12 mouse cellular contexts compared by ENCODE assay signal in genomic region chr9:78547742-78548141, GRCm38 (mm10). TPM values are rescaled to one million over a fixed set of nuclear protein-coding genes. Genes with fewer than 3 reads are reported as not detected.
DNase-seq lines count a peak whose midpoint lies in the region; ATAC-seq and TF ChIP-seq lines count a peak whose summit lies in the region.
"Had no signal": no experiment of that assay in that cellular context is flagged by ENCODE, and none has a peak within 500 bp of the region (broad histone marks: within the 10 kb centered on the region; RNA-seq: fewer than 3 reads in every experiment).

No protein-coding gene starts in this region.

- no peak overlapping the region for H3K4me3 ChIP-seq in intestine, postnatal 0 days (ENCODE audit: low read depth, low read length)
- H3K4me3 ChIP-seq in intestine, embryonic 16.5 days (ENCODE audit: low read length) = no peak overlapping the region
- no peak overlapping the region for H3K4me3 ChIP-seq in midbrain, embryonic 13.5 days (replicated peaks)
- H3K4me3 ChIP-seq: limb, embryonic 12.5 days; myocyte had no signal

- no peak for ATAC-seq in intestine, postnatal 0 days
- ATAC-seq in intestine, embryonic 16.5 days = no peak
- peak; percentile 87 for ATAC-seq in granulocyte monocyte progenitor cell, adult 5-6 weeks (replicated peaks; ENCODE audit: poor library complexity, severe bottlenecking)
- no peak for ATAC-seq in midbrain, embryonic 13.5 days

- no peak overlapping the region for H3K27ac ChIP-seq in intestine, postnatal 0 days (ENCODE audit: low read depth, low read length)
- H3K27ac ChIP-seq in intestine, embryonic 16.5 days (ENCODE audit: low read length) = no peak overlapping the region
- H3K27ac ChIP-seq in midbrain, embryonic 13.5 days = no peak overlapping the region
- H3K27ac ChIP-seq: limb, embryonic 12.5 days; macrophage had no signal

- no peaks in the 10 kb centered on the region for H3K9me3 ChIP-seq in intestine, postnatal 0 days (ENCODE audit: control insufficient read depth)
- H3K9me3 ChIP-seq in intestine, embryonic 16.5 days (ENCODE audit: control insufficient read depth, low read length) = no peaks in the 10 kb centered on the region
- H3K9me3 ChIP-seq in midbrain, embryonic 13.5 days = no peaks in the 10 kb centered on the region
- H3K9me3 ChIP-seq: limb, embryonic 12.5 days had no signal

- no peaks in the 10 kb centered on the region for H3K4me1 ChIP-seq in intestine, postnatal 0 days (replicated peaks; ENCODE audit: control insufficient read depth, insufficient read depth, low read length)
- no peaks in the 10 kb centered on the region for H3K4me1 ChIP-seq in intestine, embryonic 16.5 days (ENCODE audit: control insufficient read depth, insufficient read depth, low read length)
- no peaks in the 10 kb centered on the region for H3K4me1 ChIP-seq in midbrain, embryonic 13.5 days (replicated peaks)
- H3K4me1 ChIP-seq: limb, embryonic 12.5 days had no signal

- no peak overlapping the region for H3K4me2 ChIP-seq in intestine, postnatal 0 days (replicated peaks; ENCODE audit: low read depth)
- H3K4me2 ChIP-seq in intestine, embryonic 16.5 days (ENCODE audit: low read depth, low read length) = no peak overlapping the region
- H3K4me2 ChIP-seq in midbrain, embryonic 13.5 days (replicated peaks) = no peak overlapping the region
- H3K4me2 ChIP-seq: limb, embryonic 12.5 days had no signal

- peaks cover 46% of the 10 kb centered on the region for H3K36me3 ChIP-seq in intestine, postnatal 0 days (ENCODE audit: control insufficient read depth, insufficient read depth)
- H3K36me3 ChIP-seq in intestine, embryonic 16.5 days (ENCODE audit: control insufficient read depth, insufficient read depth, low read length) = peaks cover 5% of the 10 kb centered on the region; the same call in 1 of the 2 replicates
- H3K36me3 ChIP-seq in midbrain, embryonic 13.5 days = peaks cover 32% of the 10 kb centered on the region

- DNase-seq in 416B (ENCODE audit: low read depth) = peak; percentile 72
- peak; percentile 55 for DNase-seq in ES-CJ7 (ENCODE audit: low read depth, low spot score)
- DNase-seq in retina, embryonic 14.5 days (ENCODE audit: low spot score) = no peak
- DNase-seq in left cerebral cortex, adult 9 months (ENCODE audit: low spot score in 2 of 2) = no peak
- DNase-seq: kidney, adult 18-20 months had no signal

- no peaks in the 10 kb centered on the region for H3K27me3 ChIP-seq in intestine, postnatal 0 days (replicated peaks; ENCODE audit: control insufficient read depth, insufficient read depth, low read length)
- no peaks in the 10 kb centered on the region for H3K27me3 ChIP-seq in intestine, embryonic 16.5 days (replicated peaks; ENCODE audit: control insufficient read depth, insufficient read depth, low read length)
- H3K27me3 ChIP-seq in midbrain, embryonic 13.5 days = no peaks in the 10 kb centered on the region
- H3K27me3 ChIP-seq: limb, embryonic 12.5 days had no signal

- no peak overlapping the region for H3K9ac ChIP-seq in intestine, postnatal 0 days (ENCODE audit: low read depth, low read length)
- H3K9ac ChIP-seq in intestine, embryonic 16.5 days (ENCODE audit: low read depth, low read length) = no peak overlapping the region
- H3K9ac ChIP-seq in midbrain, embryonic 13.5 days (replicated peaks) = no peak overlapping the region
- H3K9ac ChIP-seq: limb, embryonic 12.5 days had no signal

- WGBS in intestine, postnatal 0 days = 87% methylated on average over 12 of the region's 12 CpGs
- WGBS in intestine, embryonic 16.5 days = 86% methylated on average over 12 of the region's 12 CpGs
- 86% methylated on average over 12 of the region's 12 CpGs for WGBS in midbrain, embryonic 13.5 days

- TF ChIP-seq CTCF in intestine, postnatal 0 days (IDR thresholded peaks at IDR 0.05; ENCODE audit: low read depth) = peak; percentile 71

RNA-seq across cellular contexts. Expression of gene Slc17a5, which starts 40.1 kb away (rescaled TPM):
- polyA plus RNA-seq in intestine, postnatal 0 days (2015; fragmentation: Nextera tagmentation; extraction: Ambion mirVana) = 250 and 313 TPM in 2 replicates
- 91.1 and 136 TPM in 2 replicates for polyA plus RNA-seq in intestine, embryonic 16.5 days (2015; fragmentation: Nextera tagmentation; extraction: Ambion mirVana)
- total RNA-seq in granulocyte monocyte progenitor cell, adult 5-6 weeks (2014; fragmentation: Nextera tagmentation) = 5.5 and 11.3 TPM in 2 replicates
- 8.9 and 11.5 TPM in 2 replicates for total RNA-seq in granulocyte monocyte progenitor cell, adult 5-6 weeks (2017)
- 16.3 and 17.2 TPM in 2 replicates for polyA plus RNA-seq in midbrain, embryonic 13.5 days (2015; fragmentation: Nextera tagmentation; extraction: Ambion mirVana)

RNA-seq across cellular contexts. Expression of gene Eef1a1, which starts 58.8 kb away (rescaled TPM):
- polyA plus RNA-seq in intestine, postnatal 0 days (2015; fragmentation: Nextera tagmentation; extraction: Ambion mirVana) = 1,954 and 2,041 TPM in 2 replicates
- polyA plus RNA-seq in intestine, embryonic 16.5 days (2015; fragmentation: Nextera tagmentation; extraction: Ambion mirVana) = 4,065 and 4,271 TPM in 2 replicates
- total RNA-seq in granulocyte monocyte progenitor cell, adult 5-6 weeks (2014; fragmentation: Nextera tagmentation) = 11,615 and 12,636 TPM in 2 replicates
- total RNA-seq in granulocyte monocyte progenitor cell, adult 5-6 weeks (2017) = 9,337 and 10,965 TPM in 2 replicates
- polyA plus RNA-seq in midbrain, embryonic 13.5 days (2015; fragmentation: Nextera tagmentation; extraction: Ambion mirVana) = 3,693 and 3,771 TPM in 2 replicates

Comparison
In these comparisons a context has a peak if more than half of its experiments do, and no peak if none do; other contexts are left out.
1. DNase-seq: peak in 416B (single experiment) and ES-CJ7 (single experiment); none in retina, embryonic 14.5 days (single experiment) and left cerebral cortex, adult 9 months (0 of 2).